Mouse (Mus musculus): ENCODE data around the gene Btbd11. TPM values are rescaled to one million over a fixed set of nuclear protein-coding genes. Genes with fewer than 3 reads are reported as not detected.

Gene Btbd11
- polyA plus RNA-seq, 1 experiment from 2014 or later = 7.2 TPM

- H3K27ac ChIP-seq = no peak overlapping the region
- H3K36me3 ChIP-seq = no peaks in the 10 kb centered on the region
- no peak for ATAC-seq (ENCODE audit: insufficient number of reproducible peaks, insufficient read depth, low FRiP score, low TSS enrichment, low read depth)
- H3K9me3 ChIP-seq = no peaks in the 10 kb centered on the region
- no peaks in the 10 kb centered on the region; the same call in 1 of the 2 replicates for H3K27me3 ChIP-seq
- no peak overlapping the region for H3K4me2 ChIP-seq
- H3K4me3 ChIP-seq = no peak overlapping the region
- H3K9ac ChIP-seq = no peak overlapping the region
- WGBS = 79% methylated on average over 13 of the region's 13 CpGs
- peaks cover 31% of the 10 kb centered on the region for H3K4me1 ChIP-seq
Measured at GRCm38 (mm10) chr10:85465516-85466408, 79.1 kb downstream of the Btbd11 start.

- Histone ChIP-seq H3K4me3 (no peak overlapping the region), H3K9ac (no peak overlapping the region), H3K4me1 (peaks cover 31% of the 10 kb centered on the region), H3K36me3 (no peaks in the 10 kb centered on the region), H3K27ac (no peak overlapping the region), H3K27me3 (no peaks in the 10 kb centered on the region; the same call in 1 of the 2 replicates), H3K4me2 (no peak overlapping the region), H3K9me3 (no peaks in the 10 kb centered on the region)
- WGBS = 54% methylated on average over 8 of the region's 8 CpGs
- no peak for ATAC-seq (ENCODE audit: insufficient number of reproducible peaks, insufficient read depth, low FRiP score, low TSS enrichment, low read depth)
Measured at GRCm38 (mm10) chr10:85466409-85466761, 79.8 kb downstream of the Btbd11 start.

GRCm38 (mm10) chr10:85467393-85467792 lies 80.8 kb downstream of the Btbd11 start:
- no peaks in the 10 kb centered on the region for H3K9me3 ChIP-seq
- 61% methylated on average over 7 of the region's 7 CpGs for WGBS
- H3K27ac ChIP-seq = no peak overlapping the region
- ATAC-seq (ENCODE audit: insufficient number of reproducible peaks, insufficient read depth, low FRiP score, low TSS enrichment, low read depth) = no peak
- no peaks in the 10 kb centered on the region for H3K36me3 ChIP-seq
- H3K27me3 ChIP-seq = no peaks in the 10 kb centered on the region; the same call in 1 of the 2 replicates
- H3K4me2 ChIP-seq = no peak overlapping the region
- H3K4me3 ChIP-seq = no peak overlapping the region
- no peak overlapping the region for H3K9ac ChIP-seq
- peaks cover 31% of the 10 kb centered on the region for H3K4me1 ChIP-seq

- H3K27me3 ChIP-seq = no peaks in the 10 kb centered on the region; the same call in 1 of the 2 replicates
- no peaks in the 10 kb centered on the region for H3K36me3 ChIP-seq
- peaks cover 35% of the 10 kb centered on the region for H3K4me1 ChIP-seq
- WGBS = 59% methylated on average over 4 of the region's 4 CpGs
- no peak overlapping the region for H3K27ac ChIP-seq
- no peak overlapping the region for H3K4me2 ChIP-seq
- ATAC-seq (ENCODE audit: insufficient number of reproducible peaks, insufficient read depth, low FRiP score, low TSS enrichment, low read depth) = no peak
- H3K4me3 ChIP-seq = no peak overlapping the region
- no peak overlapping the region for H3K9ac ChIP-seq
- H3K9me3 ChIP-seq = no peaks in the 10 kb centered on the region
Measured at GRCm38 (mm10) chr10:85468527-85468926, 81.9 kb downstream of the Btbd11 start.

- Histone ChIP-seq H3K27ac (no peak overlapping the region), H3K27me3 (no peaks in the 10 kb centered on the region; the same call in 1 of the 2 replicates), H3K4me2 (no peak overlapping the region), H3K9ac (no peak overlapping the region), H3K4me1 (peaks cover 35% of the 10 kb centered on the region), H3K9me3 (no peaks in the 10 kb centered on the region), H3K4me3 (no peak overlapping the region), H3K36me3 (no peaks in the 10 kb centered on the region)
- ATAC-seq (ENCODE audit: insufficient number of reproducible peaks, insufficient read depth, low FRiP score, low TSS enrichment, low read depth) = no peak
- WGBS = 55% methylated on average over 5 of the region's 5 CpGs
Measured at GRCm38 (mm10) chr10:85469341-85469740, 82.7 kb downstream of the Btbd11 start.

GRCm38 (mm10) chr10:85473265-85473664 lies 86.7 kb downstream of the Btbd11 start:
- H3K9me3 ChIP-seq = no peaks in the 10 kb centered on the region

GRCm38 (mm10) chr10:85473871-85474270 lies 87.3 kb downstream of the Btbd11 start:
- no peaks in the 10 kb centered on the region for H3K9me3 ChIP-seq
- no peaks in the 10 kb centered on the region; the same call in 1 of the 2 replicates for H3K27me3 ChIP-seq
- H3K27ac ChIP-seq = peak overlapping the region; percentile 55; the same call in 1 of the 2 replicates
- H3K9ac ChIP-seq = no peak overlapping the region
- H3K4me2 ChIP-seq = peak overlapping the region; percentile 21; the same call in 1 of the 2 replicates
- H3K36me3 ChIP-seq = no peaks in the 10 kb centered on the region
- 43% methylated on average over 3 of the region's 3 CpGs for WGBS
- H3K4me1 ChIP-seq = peaks cover 19% of the 10 kb centered on the region
- H3K4me3 ChIP-seq = no peak overlapping the region
- no peak for ATAC-seq (ENCODE audit: insufficient number of reproducible peaks, insufficient read depth, low FRiP score, low TSS enrichment, low read depth)

More at GRCm38 (mm10) chr10:85473265-85473664, 86.7 kb downstream of the Btbd11 start:
- 76% methylated on average over 4 of the region's 4 CpGs for WGBS
- H3K4me3 ChIP-seq = no peak overlapping the region
- no peaks in the 10 kb centered on the region for H3K36me3 ChIP-seq
- H3K4me2 ChIP-seq = peak overlapping the region; percentile 21; the same call in 1 of the 2 replicates
- no peak for ATAC-seq (ENCODE audit: insufficient number of reproducible peaks, insufficient read depth, low FRiP score, low TSS enrichment, low read depth)
- peaks cover 19% of the 10 kb centered on the region for H3K4me1 ChIP-seq
- H3K27ac ChIP-seq = peak overlapping the region; percentile 55; the same call in 1 of the 2 replicates
- no peak overlapping the region for H3K9ac ChIP-seq
- H3K27me3 ChIP-seq = no peaks in the 10 kb centered on the region; the same call in 1 of the 2 replicates

GRCm38 (mm10) chr10:85475642-85476345 lies 89.2 kb downstream of the Btbd11 start:
- H3K27me3 ChIP-seq = no peaks in the 10 kb centered on the region; the same call in none of the 2 replicates
- H3K9me3 ChIP-seq = no peaks in the 10 kb centered on the region
- no peak overlapping the region for H3K27ac ChIP-seq
- WGBS = 92% methylated on average over 9 of the region's 9 CpGs
- ATAC-seq (ENCODE audit: insufficient number of reproducible peaks, insufficient read depth, low FRiP score, low TSS enrichment, low read depth) = no peak
- H3K9ac ChIP-seq = no peak overlapping the region
- peaks cover 20% of the 10 kb centered on the region for H3K4me1 ChIP-seq
- no peak overlapping the region for H3K4me3 ChIP-seq
- H3K36me3 ChIP-seq = no peaks in the 10 kb centered on the region
- no peak overlapping the region for H3K4me2 ChIP-seq

GRCm38 (mm10) chr10:85479959-85480625 lies 93.5 kb downstream of the Btbd11 start:
- H3K36me3 ChIP-seq = no peaks in the 10 kb centered on the region
- H3K4me1 ChIP-seq = peaks cover 23% of the 10 kb centered on the region
- no peak overlapping the region for H3K27ac ChIP-seq
- H3K27me3 ChIP-seq = no peaks in the 10 kb centered on the region; the same call in none of the 2 replicates
- H3K4me3 ChIP-seq = no peak overlapping the region
- ATAC-seq (ENCODE audit: insufficient number of reproducible peaks, insufficient read depth, low FRiP score, low TSS enrichment, low read depth) = no peak
- H3K9me3 ChIP-seq = no peaks in the 10 kb centered on the region
- 52% methylated on average over 6 of the region's 6 CpGs for WGBS
- H3K4me2 ChIP-seq = no peak overlapping the region
- H3K9ac ChIP-seq = no peak overlapping the region

GRCm38 (mm10) chr10:85481106-85481505 lies 94.5 kb downstream of the Btbd11 start:
- 31% methylated on average over 3 of the region's 3 CpGs for WGBS
- ATAC-seq (ENCODE audit: insufficient number of reproducible peaks, insufficient read depth, low FRiP score, low TSS enrichment, low read depth) = no peak
- no peak overlapping the region for H3K4me2 ChIP-seq

GRCm38 (mm10) chr10:85482064-85482473 lies 95.5 kb downstream of the Btbd11 start:
- whole genome bisulfite sequencing = 27% methylated on average over 4 of the region's 4 CpGs
- Histone ChIP-seq H3K27ac (peak overlapping the region; percentile 28; the same call in 1 of the 2 replicates), H3K4me2 (peak overlapping the region; percentile 14; the same call in 1 of the 2 replicates), H3K27me3 (no peaks in the 10 kb centered on the region; the same call in 1 of the 2 replicates), H3K4me3 (no peak overlapping the region), H3K9me3 (no peaks in the 10 kb centered on the region), H3K4me1 (peaks cover 23% of the 10 kb centered on the region), H3K36me3 (no peaks in the 10 kb centered on the region), H3K9ac (no peak overlapping the region)
- no peak for ATAC-seq (ENCODE audit: insufficient number of reproducible peaks, insufficient read depth, low FRiP score, low TSS enrichment, low read depth)

More at GRCm38 (mm10) chr10:85481106-85481505, 94.5 kb downstream of the Btbd11 start:
- Histone ChIP-seq H3K27ac (no peak overlapping the region), H3K36me3 (no peaks in the 10 kb centered on the region), H3K9ac (no peak overlapping the region), H3K4me3 (no peak overlapping the region), H3K4me1 (peaks cover 23% of the 10 kb centered on the region), H3K27me3 (no peaks in the 10 kb centered on the region; the same call in none of the 2 replicates), H3K9me3 (no peaks in the 10 kb centered on the region)
